Mouse (Mus musculus) E14TG2a.4 (cell line): ENCODE data around the gene AC124108.1.
"Not testable (repeated sequence)": the region's sequence is repeated elsewhere in the genome, so short reads cannot be mapped to it uniquely, and the experiment has no call there.

Experiments used
- H3K27me3 ChIP-seq: 2 replicates; pipeline ENCODE4 v1.6.1; 2014; ENCODE audit warnings: low read length, control low read depth; ENCODE audit not compliant: insufficient read depth
- H3K36me3 ChIP-seq: 2 replicates; pipeline ENCODE4 v1.6.1; 2014; ENCODE audit warnings: low read length, control low read depth; ENCODE audit not compliant: insufficient read depth
- H3K4me1 ChIP-seq: replicated peaks from 2 replicates; pipeline ENCODE4 v1.6.1; 2014; ENCODE audit warnings: low read depth, low read length, control low read depth
- H3K4me3 ChIP-seq: replicated peaks from 2 replicates; pipeline ENCODE4 v1.5.1; 2014; ENCODE audit warnings: mild to moderate bottlenecking, low read length
- H3K9me3 ChIP-seq: 2 replicates; pipeline ENCODE4 v1.6.1; 2014; ENCODE audit warnings: low read length, control low read depth
- CTCF ChIP-seq: conservative IDR thresholded peaks from 2 replicates; pipeline ENCODE4 v1.5.1; 2014; ENCODE audit warnings: low read length
- NANOG ChIP-seq: IDR thresholded peaks from 2 replicates; pipeline ENCODE4 v1.6.1; 2014; ENCODE audit warnings: borderline replicate concordance, low read length, mixed read lengths
- POU5F1 ChIP-seq: IDR thresholded peaks from 2 replicates; pipeline ENCODE4 v1.6.1; 2014; ENCODE audit warnings: low read length, borderline replicate concordance

AC124108.1 gene

GRCm38 (mm10) chr1:132158741-132159140, 32.5 kb upstream of the AC124108.1 start:
- Histone ChIP-seq H3K36me3 (no peaks in the 10 kb centered on the region), H3K9me3 (no peaks in the 10 kb centered on the region), H3K4me1 (peaks cover 68% of the 10 kb centered on the region), H3K27me3 (no peaks in the 10 kb centered on the region), H3K4me3 (peak overlapping the region; percentile 71)
- TF ChIP-seq CTCF, result no peak
- no peak for TF ChIP-seq NANOG
- TF ChIP-seq POU5F1, result no peak

GRCm38 (mm10) chr1:132159681-132160080, 31.6 kb upstream of the AC124108.1 start:
- H3K4me3 ChIP-seq, result peak overlapping the region; percentile 50; the same call in 1 of the 2 replicates
- no peaks in the 10 kb centered on the region for H3K9me3 ChIP-seq
- peaks cover 72% of the 10 kb centered on the region for H3K4me1 ChIP-seq
- TF ChIP-seq POU5F1, result no peak
- no peak for TF ChIP-seq NANOG
- TF ChIP-seq CTCF, result no peak
- H3K36me3 ChIP-seq, result no peaks in the 10 kb centered on the region
- H3K27me3 ChIP-seq, result peaks cover 6% of the 10 kb centered on the region; the same call in 1 of the 2 replicates

- no peak for TF ChIP-seq NANOG
- no peak for TF ChIP-seq CTCF
- no peak for TF ChIP-seq POU5F1
- no peaks in the 10 kb centered on the region for H3K36me3 ChIP-seq
- H3K27me3 ChIP-seq, result peaks cover 6% of the 10 kb centered on the region; the same call in 1 of the 2 replicates
- peaks cover 69% of the 10 kb centered on the region for H3K4me1 ChIP-seq
- no peaks in the 10 kb centered on the region for H3K9me3 ChIP-seq
- H3K4me3 ChIP-seq, result no peak overlapping the region
Measured at GRCm38 (mm10) chr1:132161211-132161880, 29.9 kb upstream of the AC124108.1 start.

- peak; percentile 14; the same call in 1 of the 2 replicates for TF ChIP-seq CTCF
- H3K4me3 ChIP-seq, H3K36me3 ChIP-seq, H3K9me3 ChIP-seq, H3K27me3 ChIP-seq: not testable (repeated sequence)
- peaks cover 68% of the 10 kb centered on the region for H3K4me1 ChIP-seq
Measured at GRCm38 (mm10) chr1:132162618-132163017, 28.6 kb upstream of the AC124108.1 start.

GRCm38 (mm10) chr1:132164780-132165518, 26.3 kb upstream of the AC124108.1 start:
- Histone ChIP-seq H3K4me1 (peaks cover 65% of the 10 kb centered on the region), H3K9me3 (no peaks in the 10 kb centered on the region), H3K4me3 (no peak overlapping the region), H3K27me3 (peaks cover 14% of the 10 kb centered on the region), H3K36me3 (no peaks in the 10 kb centered on the region)
- TF ChIP-seq NANOG (no peak), CTCF (no peak), POU5F1 (no peak)

GRCm38 (mm10) chr1:132165859-132166258, 25.4 kb upstream of the AC124108.1 start:
- no peaks in the 10 kb centered on the region for H3K36me3 ChIP-seq
- H3K4me3 ChIP-seq, result no peak overlapping the region
- peaks cover 16% of the 10 kb centered on the region for H3K27me3 ChIP-seq
- H3K9me3 ChIP-seq, result no peaks in the 10 kb centered on the region
- TF ChIP-seq CTCF (peak; percentile 80), NANOG (no peak)
- H3K4me1 ChIP-seq, result peaks cover 61% of the 10 kb centered on the region

GRCm38 (mm10) chr1:132168115-132168767, 23.0 kb upstream of the AC124108.1 start:
- no peaks in the 10 kb centered on the region for H3K9me3 ChIP-seq
- peaks cover 16% of the 10 kb centered on the region for H3K27me3 ChIP-seq
- peaks cover 49% of the 10 kb centered on the region for H3K4me1 ChIP-seq
- no peak overlapping the region for H3K4me3 ChIP-seq
- TF ChIP-seq NANOG (no peak), CTCF (no peak), POU5F1 (no peak)
- H3K36me3 ChIP-seq, result no peaks in the 10 kb centered on the region

GRCm38 (mm10) chr1:132170698-132171097, 20.6 kb upstream of the AC124108.1 start:
- H3K9me3 ChIP-seq, result no peaks in the 10 kb centered on the region
- peaks cover 34% of the 10 kb centered on the region for H3K4me1 ChIP-seq
- no peak overlapping the region for H3K4me3 ChIP-seq
- peaks cover 10% of the 10 kb centered on the region for H3K27me3 ChIP-seq
- no peaks in the 10 kb centered on the region for H3K36me3 ChIP-seq
- TF ChIP-seq POU5F1 (no peak), CTCF (no peak), NANOG (no peak)
